In the genomic region with DNA sequence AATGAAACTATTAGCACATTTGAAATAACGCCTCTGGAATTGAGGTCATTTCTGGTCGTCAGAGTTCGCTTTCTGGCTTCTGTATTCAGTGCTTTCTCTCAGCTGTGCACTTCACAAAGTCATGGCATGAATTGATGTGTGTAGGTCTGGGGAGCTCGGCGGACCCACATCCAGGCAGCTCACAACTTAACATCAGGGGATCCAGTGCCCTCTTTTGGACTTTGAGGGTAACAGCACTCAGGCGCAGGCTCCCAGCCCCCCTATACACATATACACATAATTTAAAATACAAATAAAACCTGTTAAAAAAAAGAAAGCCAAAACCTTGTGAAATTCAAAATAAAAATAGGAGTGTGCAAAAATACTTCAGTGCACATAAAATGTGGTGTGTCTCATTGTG, we compare ENCODE assay signal across 10 mouse cellular contexts.
DNase-seq lines count a peak whose midpoint lies in the region; ATAC-seq and TF ChIP-seq lines count a peak whose summit lies in the region.
"Had no signal": no experiment of that assay in that cellular context is flagged by ENCODE, and none has a peak within 500 bp of the region (broad histone marks: within the 10 kb centered on the region; RNA-seq: fewer than 3 reads in every experiment).

No protein-coding gene starts in this region.

- H3K27ac ChIP-seq in kidney, embryonic 16.5 days (ENCODE audit: low read length): no peak overlapping the region
- H3K27ac ChIP-seq in CH12.LX (ENCODE audit: insufficient read depth, low read depth): no peak overlapping the region
- H3K27ac ChIP-seq in embryonic facial prominence, embryonic 11.5 days (replicated peaks; ENCODE audit: low read depth, low read length): no peak overlapping the region
- H3K27ac ChIP-seq in forebrain, embryonic 15.5 days (replicated peaks): no peak overlapping the region

- in situ Hi-C loops in CH12.LX (cut with MboI; ENCODE audit: low pct_ligation_motif_present, low pct_unique_long_range_greater_than_20kb, low sequenced_read_pairs): no loop called here

- no peak for TF ChIP-seq EP300 in CH12.LX (IDR thresholded peaks at IDR 0.05; ENCODE audit: low read length)

- H3K9me3 ChIP-seq in kidney, embryonic 16.5 days (ENCODE audit: low read length): no peaks in the 10 kb centered on the region
- no peaks in the 10 kb centered on the region for H3K9me3 ChIP-seq in CH12.LX (replicated peaks; ENCODE audit: low read length)
- H3K9me3 ChIP-seq in embryonic facial prominence, embryonic 11.5 days (replicated peaks; ENCODE audit: control insufficient read depth, low read length): no peaks in the 10 kb centered on the region
- H3K9me3 ChIP-seq in forebrain, embryonic 15.5 days: no peaks in the 10 kb centered on the region

- no peaks in the 10 kb centered on the region for H3K79me2 ChIP-seq in CH12.LX (replicated peaks; ENCODE audit: control insufficient read depth, extremely low read depth, insufficient read depth, poor library complexity, severe bottlenecking)

- no peaks in the 10 kb centered on the region for H3K27me3 ChIP-seq in kidney, embryonic 16.5 days (ENCODE audit: insufficient read depth, low read length)
- no peaks in the 10 kb centered on the region for H3K27me3 ChIP-seq in CH12.LX (replicated peaks)
- no peaks in the 10 kb centered on the region for H3K27me3 ChIP-seq in embryonic facial prominence, embryonic 11.5 days (ENCODE audit: control insufficient read depth, insufficient read depth, low read length)
- H3K27me3 ChIP-seq in forebrain, embryonic 15.5 days: no peaks in the 10 kb centered on the region

- no peaks in the 10 kb centered on the region for H3K36me3 ChIP-seq in kidney, embryonic 16.5 days (ENCODE audit: insufficient read depth, low read length)
- H3K36me3 ChIP-seq in CH12.LX (replicated peaks in 1 of 2; ENCODE audit: control insufficient read depth in 1 of 2, insufficient read depth in 1 of 2, low read length in 1 of 2): no peaks in the 10 kb centered on the region
- no peaks in the 10 kb centered on the region for H3K36me3 ChIP-seq in embryonic facial prominence, embryonic 11.5 days (replicated peaks; ENCODE audit: control insufficient read depth, insufficient read depth, low read depth, low read length)
- H3K36me3 ChIP-seq in forebrain, embryonic 15.5 days: no peaks in the 10 kb centered on the region

- H3K4me1 ChIP-seq in kidney, embryonic 16.5 days (ENCODE audit: insufficient read depth, low read length): peaks cover 7% of the 10 kb centered on the region
- H3K4me1 ChIP-seq in CH12.LX (ENCODE audit: control insufficient read depth in 1 of 2, insufficient read depth in 2 of 2): peaks cover under 1 to 12% of the 10 kb centered on the region in 2 experiments; a peak in 2 of 4 replicates
- H3K4me1 ChIP-seq in embryonic facial prominence, embryonic 11.5 days (ENCODE audit: control insufficient read depth, insufficient read depth, low read length): no peaks in the 10 kb centered on the region
- H3K4me1 ChIP-seq in forebrain, embryonic 15.5 days: no peaks in the 10 kb centered on the region

- TF ChIP-seq RAD21 in CH12.LX (IDR thresholded peaks at IDR 0.05; ENCODE audit: low read depth, low read length): peak; percentile 70

- peak; percentile 52 to 59 for DNase-seq in kidney, postnatal 4 days
- peak; percentile 23 for DNase-seq in 3T3-L1 (ENCODE audit: low read depth, low spot score)
- peak; percentile 33 for DNase-seq in CH12.LX (ENCODE audit: extremely low read depth)
- peak; percentile 48 for DNase-seq in embryonic facial prominence, embryonic 11.5 days (ENCODE audit: low spot score)
- no peak for DNase-seq in frontal cortex, postnatal 25 days (ENCODE audit: low spot score in 2 of 2)
- DNase-seq: cerebellum, postnatal 36 days; gastrocnemius, postnatal 10 days had no signal

- H3K9ac ChIP-seq in kidney, embryonic 16.5 days (replicated peaks; ENCODE audit: low read length): no peak overlapping the region
- no peak overlapping the region for H3K9ac ChIP-seq in CH12.LX (ENCODE audit: insufficient read depth, low read depth)
- H3K9ac ChIP-seq in embryonic facial prominence, embryonic 11.5 days (replicated peaks; ENCODE audit: low read length): no peak overlapping the region
- H3K9ac ChIP-seq in forebrain, embryonic 15.5 days (replicated peaks): no peak overlapping the region

- no peak overlapping the region for H3K4me2 ChIP-seq in kidney, embryonic 16.5 days (replicated peaks; ENCODE audit: low read depth, low read length)
- no peak overlapping the region for H3K4me2 ChIP-seq in CH12.LX (ENCODE audit: insufficient read depth, low read depth, poor library complexity, severe bottlenecking)
- no peak overlapping the region for H3K4me2 ChIP-seq in embryonic facial prominence, embryonic 11.5 days (ENCODE audit: low read depth, low read length)
- H3K4me2 ChIP-seq in forebrain, embryonic 15.5 days (replicated peaks): no peak overlapping the region

- TF ChIP-seq POLR2A in CH12.LX (IDR thresholded peaks at IDR 0.05; ENCODE audit: low read depth, low read length): no peak

- no peak overlapping the region for H3K4me3 ChIP-seq in kidney, embryonic 16.5 days (ENCODE audit: low read length)
- no peak overlapping the region for H3K4me3 ChIP-seq in CH12.LX (replicated peaks in 1 of 3; ENCODE audit: low read depth in 2 of 3, low read length in 2 of 3, poor library complexity in 1 of 3)
- no peak overlapping the region for H3K4me3 ChIP-seq in embryonic facial prominence, embryonic 11.5 days (ENCODE audit: low read depth, low read length)
- no peak overlapping the region for H3K4me3 ChIP-seq in forebrain, embryonic 15.5 days

- dilution Hi-C loops in CH12.LX (cut with MboI; ENCODE audit: extremely low pct_ligation_motif_present, extremely low pct_unique_long_range_greater_than_20kb, low sequenced_read_pairs): no loop called here

- no peak; the same call in 1 of the 2 replicates for ATAC-seq in kidney, embryonic 16.5 days (ENCODE audit: low FRiP score, low TSS enrichment)
- ATAC-seq in embryonic facial prominence, embryonic 11.5 days (replicated peaks; ENCODE audit: insufficient number of reproducible peaks, low FRiP score, low TSS enrichment, low read depth): no peak
- ATAC-seq in activated CD4-positive, CD25-positive, alpha-beta regulatory T cell, adult 4 months: no peak
- ATAC-seq in forebrain, embryonic 15.5 days (replicated peaks): no peak

- peak in 1 of 2 experiments; percentile 66; a peak in 2 of 4 replicates for TF ChIP-seq CTCF in CH12.LX (conservative IDR thresholded peaks at IDR 0.05 in 1 of 2, IDR thresholded peaks at IDR 0.05 in 1 of 2; ENCODE audit: low read depth in 2 of 2, low read length in 2 of 2)

- 64% methylated on average over 6 of the region's 6 CpGs for WGBS in kidney, embryonic 16.5 days
- WGBS in embryonic facial prominence, embryonic 11.5 days: 78% methylated on average over 6 of the region's 6 CpGs
- WGBS in forebrain, embryonic 15.5 days: 59% methylated on average over 6 of the region's 6 CpGs

TF ChIP-seq in CH12.LX, 34 proteins besides CTCF, POLR2A, EP300 and RAD21:
- no peak for TF ChIP-seq MXI1 (IDR thresholded peaks at IDR 0.05; ENCODE audit: low read depth, low read length)
- TF ChIP-seq ZC3H11A (IDR thresholded peaks at IDR 0.05; ENCODE audit: low read depth, low read length): no peak
- TF ChIP-seq SMC3 (IDR thresholded peaks at IDR 0.05; ENCODE audit: low read depth, low read length): peak; percentile 72
TF ChIP-seq in CH12.LX: peak in this region for 1.

Comparison
In these comparisons a context has a peak if more than half of its experiments do, and no peak if none do; other contexts are left out.
1. DNase-seq: peak in kidney, postnatal 4 days (2 of 2), 3T3-L1 (single experiment), CH12.LX (single experiment) and embryonic facial prominence, embryonic 11.5 days (single experiment); none in frontal cortex, postnatal 25 days (0 of 2).